Mouse (Mus musculus): ENCODE measurements around the gene Mccc1.

Gene Mccc1

DNA sequence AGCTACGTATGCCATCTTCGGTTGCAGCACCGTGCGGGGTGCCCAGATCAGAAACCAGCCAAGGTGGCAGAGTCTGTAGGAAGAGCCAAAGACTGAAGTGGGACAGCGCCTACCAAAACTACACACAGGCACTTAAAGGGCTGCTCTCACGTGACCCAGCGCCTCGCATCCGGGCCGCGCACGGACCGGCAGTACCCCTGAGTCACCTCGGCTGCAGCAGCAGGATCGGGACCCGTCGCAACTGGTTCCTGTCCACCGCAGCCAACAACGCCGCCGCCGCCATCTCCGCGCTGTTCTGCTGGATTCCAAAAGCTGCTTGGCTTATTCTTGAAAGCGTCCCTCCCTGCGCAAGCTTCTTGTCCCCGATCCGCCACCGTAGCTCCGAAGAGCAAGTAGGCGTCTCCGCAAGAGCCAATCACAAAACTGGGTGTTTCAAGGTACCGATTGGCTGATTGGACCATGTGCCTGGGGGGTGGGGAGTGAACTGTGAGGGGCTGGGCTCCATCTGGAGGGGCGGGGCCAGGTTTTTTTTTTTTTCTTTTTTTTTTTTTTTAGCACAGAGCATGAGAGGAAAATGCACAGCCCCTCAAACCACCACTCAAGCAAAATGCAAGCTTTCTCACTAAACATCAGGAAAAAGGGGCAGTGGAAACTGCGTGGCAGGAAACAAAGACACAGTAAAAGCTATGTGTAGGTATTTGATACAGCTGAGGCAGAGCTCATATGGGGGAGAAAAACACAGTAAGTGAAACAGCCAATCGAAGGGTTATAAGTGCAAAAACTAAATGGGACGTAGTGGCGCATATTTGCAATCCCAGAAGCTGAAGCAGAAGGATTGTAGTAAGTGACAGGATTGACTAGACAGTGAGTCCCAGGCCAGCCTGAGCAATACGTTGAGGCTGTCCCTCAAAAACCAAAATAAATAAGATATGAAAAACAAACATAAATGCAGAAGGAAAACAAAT is at the start of gene Mccc1:
Gene Mccc1 (minus strand): TSS at position 404 of the 965 bp plus-strand sequence.
- DNase-seq (ENCODE audit: low spot score in 2 of 2) = peak; percentile 91 to 95

DNA sequence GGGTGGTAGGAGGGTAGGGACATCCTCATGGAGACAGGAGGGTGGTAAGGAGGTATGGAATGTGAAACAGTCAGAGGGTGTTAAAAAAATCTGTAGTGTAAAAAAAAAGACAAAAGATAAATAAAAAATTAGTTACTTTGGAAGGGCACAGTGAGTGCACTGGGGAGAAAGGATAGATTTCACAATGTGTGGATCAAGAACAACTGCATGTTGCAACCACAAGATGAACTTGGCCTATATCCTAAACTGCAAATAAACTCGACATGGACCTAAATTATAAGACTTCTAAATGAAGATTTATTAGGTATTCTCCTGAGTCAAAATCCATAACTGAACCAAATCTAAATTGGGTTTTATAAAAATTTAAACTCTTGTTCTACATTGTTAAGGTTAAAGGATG is 48.6 kb upstream of the Mccc1 start:
- no peak for DNase-seq (ENCODE audit: low spot score in 2 of 2)

DNA sequence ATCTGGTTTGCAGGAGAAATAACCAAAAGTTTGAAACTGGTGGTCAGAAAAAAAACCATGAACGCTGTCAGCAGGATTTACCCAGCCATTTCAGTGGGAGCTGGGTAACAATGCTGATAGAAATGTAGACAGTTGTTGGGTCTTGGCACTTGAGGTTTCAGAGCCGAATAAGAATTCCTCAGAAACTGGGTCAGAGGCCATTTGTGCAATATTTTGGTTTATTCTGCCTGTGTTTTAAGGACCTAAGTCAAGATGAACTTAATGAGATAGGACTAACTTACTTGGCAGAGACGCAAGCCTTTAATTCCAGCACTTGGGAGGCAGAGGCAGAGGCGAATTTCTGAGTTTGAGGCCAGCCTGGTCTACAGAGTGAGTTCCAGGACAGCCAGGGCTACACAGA is 44.6 kb upstream of the Mccc1 start:
- no peak for DNase-seq (ENCODE audit: low spot score in 2 of 2)

DNA sequence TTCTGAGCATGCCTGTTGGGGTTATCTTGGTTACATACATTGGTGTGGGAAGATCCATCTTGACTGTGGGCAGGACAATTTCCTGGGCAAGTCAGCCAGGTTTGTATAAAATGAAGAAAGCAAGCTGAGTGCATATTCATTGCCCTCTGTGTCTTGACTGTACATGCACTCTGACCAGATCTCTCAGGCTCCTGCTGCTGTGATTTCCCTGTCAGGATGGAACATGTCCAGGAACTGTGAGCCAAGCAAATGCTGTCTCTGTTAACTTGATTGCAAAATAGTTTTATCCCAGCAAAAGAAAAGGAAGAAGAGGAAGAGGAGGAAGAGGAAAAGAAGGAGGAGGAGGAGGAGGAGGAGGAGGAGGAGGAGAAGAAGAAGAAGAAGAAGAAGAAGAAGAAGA is 44.0 kb upstream of the Mccc1 start:
- no peak for DNase-seq (ENCODE audit: low spot score in 2 of 2)

DNA sequence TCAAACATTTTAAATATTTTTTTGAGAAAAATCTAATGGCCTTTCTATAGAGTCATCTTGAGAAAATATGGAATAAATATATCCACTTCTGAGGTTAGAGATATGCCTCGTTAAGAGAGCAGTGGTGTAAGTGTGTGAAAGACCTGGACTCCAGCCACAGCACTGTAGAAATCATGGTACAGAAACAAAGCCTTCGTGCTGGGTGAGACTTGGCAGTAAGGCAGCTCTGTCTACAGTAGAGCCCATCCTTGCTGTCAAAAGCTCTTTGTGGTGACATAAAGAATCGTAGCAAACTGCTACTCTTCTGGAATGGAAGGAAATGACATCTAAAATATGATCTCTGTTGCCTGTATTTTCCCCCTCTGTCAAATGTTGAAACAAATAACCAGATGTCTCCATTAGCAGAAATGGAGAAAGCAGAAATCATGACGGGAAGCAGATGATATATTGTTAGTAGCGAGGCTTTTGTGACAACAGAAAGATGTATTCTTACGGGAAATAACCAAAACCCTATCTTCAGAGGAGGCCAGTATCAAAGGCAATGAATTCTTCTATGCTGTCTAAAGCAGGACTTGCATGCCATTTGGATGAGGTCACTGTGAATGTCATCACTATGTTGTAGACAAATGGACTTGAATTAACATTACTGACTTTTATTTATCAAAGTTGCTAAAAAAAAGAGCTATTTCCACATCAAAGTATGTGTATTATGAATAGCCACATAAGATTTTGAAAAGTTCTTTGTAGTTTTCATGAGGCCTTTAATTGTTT is 31.4 kb upstream of the Mccc1 start:
- DNase-seq (ENCODE audit: low spot score in 2 of 2) = no peak

DNA sequence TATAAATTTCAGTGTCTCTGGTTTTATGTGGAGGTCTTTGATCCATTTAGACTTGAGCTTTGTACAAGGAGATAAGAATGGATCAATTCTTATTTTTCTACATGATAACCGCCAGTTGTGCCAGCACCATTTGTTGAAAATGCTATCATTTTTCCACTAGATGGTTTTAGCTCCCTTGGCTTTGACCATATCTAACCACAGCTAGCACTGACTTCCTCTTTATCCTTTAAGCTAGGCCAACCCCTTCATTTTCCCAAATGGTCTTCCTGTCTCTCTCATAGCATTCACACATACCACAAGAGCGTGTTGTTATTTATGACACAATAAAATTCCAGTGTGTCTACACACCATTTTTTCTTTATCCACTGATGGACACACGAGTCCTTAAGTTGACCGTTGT is 29.5 kb upstream of the Mccc1 start:
- DNase-seq (ENCODE audit: low spot score in 2 of 2) = no peak

DNA sequence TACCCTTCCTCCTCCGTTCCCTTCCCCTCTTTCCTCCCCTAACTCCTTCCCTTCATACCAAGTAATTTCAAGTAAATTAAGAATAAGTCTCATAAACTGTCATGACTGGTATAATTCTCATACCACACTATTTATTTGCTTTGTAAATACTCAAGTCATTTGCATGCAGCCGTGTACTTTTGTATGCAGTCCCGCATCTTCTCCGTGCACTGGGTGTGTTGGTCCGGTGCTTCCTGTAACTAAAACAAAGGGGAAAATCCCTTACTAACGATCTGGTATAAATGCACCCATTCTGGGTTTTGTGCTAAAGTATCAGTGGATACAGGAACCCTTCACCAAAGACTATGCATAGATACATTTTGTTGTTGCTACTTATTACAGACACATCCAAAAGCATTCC is 25.3 kb upstream of the Mccc1 start:
- DNase-seq (ENCODE audit: low spot score in 2 of 2) = no peak

DNA sequence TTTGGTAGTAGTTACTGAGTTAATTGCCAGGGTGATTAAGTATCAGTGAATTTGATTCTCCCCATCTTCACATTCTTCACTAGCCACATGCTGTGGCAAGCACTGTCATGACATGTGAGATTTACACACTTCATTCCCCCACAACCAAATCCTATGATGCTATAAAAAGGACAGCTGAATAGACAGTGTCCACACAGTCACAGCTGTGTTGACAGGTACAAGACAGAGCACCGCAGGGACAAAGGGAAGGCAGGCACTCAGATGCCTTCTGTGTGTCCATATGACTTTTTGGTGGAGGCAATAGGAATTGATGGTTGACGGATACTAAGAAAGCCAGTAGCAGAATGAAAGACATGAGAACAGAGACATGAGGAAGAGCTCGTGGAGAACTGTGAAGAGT is 10.8 kb upstream of the Mccc1 start:
- no peak for DNase-seq (ENCODE audit: low spot score in 2 of 2)

DNA sequence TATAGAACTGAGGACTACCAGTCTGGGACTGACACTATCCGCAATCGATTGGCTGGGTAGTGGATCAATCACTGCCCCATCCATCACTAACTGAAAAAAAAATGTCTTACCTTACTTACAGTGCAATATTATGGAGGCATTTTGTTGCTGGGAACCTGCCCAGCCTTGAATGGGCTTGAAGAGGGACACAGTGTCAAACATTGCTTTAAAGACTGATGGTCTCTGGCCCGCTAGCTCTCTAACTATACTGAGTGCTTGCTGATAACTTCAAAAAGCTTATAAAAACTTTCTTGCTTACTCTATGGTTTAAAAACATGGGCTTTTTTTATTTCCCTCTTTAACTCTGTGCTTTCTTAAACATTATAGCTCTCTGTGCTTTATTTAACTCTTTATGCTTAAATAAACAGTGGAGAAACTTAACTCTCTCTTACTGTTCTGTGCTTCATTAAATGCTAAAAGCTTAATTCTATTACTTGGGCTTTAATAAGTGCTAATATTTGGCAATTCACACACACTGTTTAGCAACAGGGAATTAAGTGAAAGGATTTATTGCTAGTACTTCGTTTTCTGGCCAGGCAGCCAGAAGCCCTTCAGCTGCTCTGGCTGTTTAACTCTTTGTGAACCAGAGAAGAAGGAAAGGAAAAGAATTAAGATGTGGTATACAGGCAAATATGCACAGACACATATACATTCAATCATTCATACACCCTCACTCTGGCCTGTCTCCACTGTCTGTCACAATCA is 8.1 kb upstream of the Mccc1 start:
- DNase-seq (ENCODE audit: low spot score in 2 of 2) = no peak

DNA sequence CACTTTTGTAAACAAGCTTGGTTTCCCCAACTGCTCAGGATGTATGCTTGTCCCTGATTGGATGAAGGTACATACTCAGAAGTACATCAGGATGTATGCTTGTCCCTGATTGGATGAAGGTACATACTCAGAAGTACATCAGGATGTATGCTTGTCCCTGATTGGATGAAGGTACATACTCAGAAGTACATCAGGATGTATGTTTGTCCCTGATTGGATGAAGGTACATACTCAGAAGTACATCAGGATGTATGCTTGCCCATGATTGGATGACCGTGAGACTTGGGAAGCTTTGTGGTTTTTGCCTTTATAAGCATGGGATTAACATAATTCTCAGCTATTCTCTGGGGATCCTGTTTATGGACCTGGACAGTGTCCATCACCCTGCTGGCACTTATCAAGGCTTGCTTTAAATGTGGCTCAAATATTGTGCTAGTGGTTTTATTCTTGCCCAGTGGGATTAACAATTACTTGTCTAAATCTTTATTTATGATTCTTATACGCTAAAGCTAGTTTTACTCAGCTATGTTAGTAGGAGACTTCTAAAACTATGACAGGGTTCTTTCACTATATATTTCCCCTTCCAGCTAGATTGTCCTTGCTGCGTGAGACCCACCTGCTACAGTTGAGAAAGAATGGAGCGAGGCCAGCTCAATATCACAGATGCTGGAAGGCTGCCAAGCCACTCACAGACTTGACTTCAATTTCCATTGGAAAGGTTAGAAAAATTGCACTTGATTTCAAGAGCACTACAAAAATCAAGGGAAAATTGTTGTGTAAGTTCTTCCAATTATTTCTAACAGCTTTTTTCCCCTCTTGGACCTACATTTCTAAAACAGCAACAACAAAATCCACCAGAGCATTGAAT is 3.8 kb upstream of the Mccc1 start:
- no peak for DNase-seq (ENCODE audit: low spot score in 2 of 2)

DNA sequence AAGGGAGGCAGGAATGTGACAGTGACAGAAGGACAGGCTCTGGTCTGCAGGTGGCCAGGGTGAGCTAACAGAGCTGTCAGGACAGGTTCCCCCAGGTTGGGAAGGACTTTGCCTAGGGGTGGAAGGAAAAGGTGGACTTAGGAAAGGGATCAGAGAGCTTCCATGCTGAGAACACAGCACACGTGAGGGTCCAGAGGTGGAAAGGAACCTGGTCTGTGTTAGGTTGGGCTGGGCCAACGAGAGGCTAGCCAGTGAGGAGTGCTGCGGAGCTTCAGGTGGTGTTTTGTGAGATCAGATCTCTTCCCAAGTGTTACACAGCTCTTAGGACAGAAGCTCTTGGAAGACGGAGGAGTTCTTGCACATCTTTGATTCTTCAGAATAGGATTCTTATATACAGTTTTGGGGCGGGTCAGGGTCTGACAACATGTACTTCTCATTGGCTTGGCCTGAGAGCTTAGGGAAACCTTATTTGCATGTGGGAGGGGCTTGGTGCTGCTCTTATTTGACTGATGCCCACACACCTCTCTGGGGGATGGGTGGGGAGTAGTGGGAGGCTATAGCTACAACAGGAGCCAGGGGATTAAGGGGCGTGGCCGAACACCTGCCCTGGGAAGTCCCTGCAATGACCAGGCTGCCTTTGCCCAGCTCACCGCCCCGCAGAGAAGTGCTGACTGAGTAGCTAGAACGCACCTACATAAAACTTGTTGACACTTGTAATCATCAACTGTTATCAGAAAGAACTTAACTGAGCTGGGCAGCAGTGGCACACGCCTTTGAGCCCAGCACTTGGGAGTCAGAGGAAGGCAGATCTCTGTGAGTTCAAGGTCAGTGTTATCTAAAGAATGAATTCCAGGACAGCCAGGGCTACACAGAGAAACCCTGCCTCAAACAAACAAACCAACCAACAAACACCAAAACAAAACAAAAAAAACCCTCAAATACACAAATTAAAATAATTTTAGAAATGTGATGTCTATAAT is 5.6 kb downstream of the Mccc1 start:
- no peak for DNase-seq (ENCODE audit: low spot score in 2 of 2)

DNA sequence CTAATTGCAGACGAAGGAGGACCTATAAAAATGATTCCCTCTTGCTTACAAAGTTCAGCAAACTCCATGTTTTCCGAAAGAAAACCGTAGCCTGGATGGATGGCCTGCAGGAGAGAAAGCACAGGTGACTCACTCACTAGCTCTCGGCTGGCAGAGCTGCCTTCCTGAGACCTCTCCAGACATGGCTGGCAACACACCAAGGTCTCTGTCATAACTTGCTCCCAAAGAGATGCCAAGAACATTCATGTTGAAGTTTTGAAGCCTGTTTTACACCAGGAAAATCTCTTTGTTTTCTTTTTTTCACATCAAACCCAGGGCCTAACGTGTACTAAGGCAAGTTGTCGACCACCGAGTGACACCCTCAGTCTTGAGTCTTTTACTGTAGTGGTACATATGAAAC is 9.8 kb downstream of the Mccc1 start:
- DNase-seq (ENCODE audit: low spot score in 2 of 2) = no peak

DNA sequence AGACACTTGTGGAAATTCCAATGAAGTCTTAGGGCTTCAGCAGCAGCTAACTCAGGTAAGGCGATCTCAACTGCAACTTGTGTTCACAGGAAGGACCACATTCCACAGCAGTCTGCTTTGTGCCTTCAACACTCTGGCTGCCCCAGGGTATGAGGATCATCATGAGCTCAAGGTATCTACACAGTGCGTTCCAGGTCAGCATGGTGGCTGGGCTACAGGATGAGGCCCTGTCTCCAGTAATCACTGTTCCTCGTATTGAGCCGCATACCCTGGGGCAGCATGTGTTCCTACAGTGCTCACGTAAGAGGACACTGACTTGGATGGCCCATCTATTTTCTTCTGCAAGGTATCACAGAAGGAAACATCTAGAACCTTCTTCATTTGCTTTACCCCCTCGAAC is 12.4 kb downstream of the Mccc1 start:
- DNase-seq (ENCODE audit: low spot score in 2 of 2) = no peak

DNA sequence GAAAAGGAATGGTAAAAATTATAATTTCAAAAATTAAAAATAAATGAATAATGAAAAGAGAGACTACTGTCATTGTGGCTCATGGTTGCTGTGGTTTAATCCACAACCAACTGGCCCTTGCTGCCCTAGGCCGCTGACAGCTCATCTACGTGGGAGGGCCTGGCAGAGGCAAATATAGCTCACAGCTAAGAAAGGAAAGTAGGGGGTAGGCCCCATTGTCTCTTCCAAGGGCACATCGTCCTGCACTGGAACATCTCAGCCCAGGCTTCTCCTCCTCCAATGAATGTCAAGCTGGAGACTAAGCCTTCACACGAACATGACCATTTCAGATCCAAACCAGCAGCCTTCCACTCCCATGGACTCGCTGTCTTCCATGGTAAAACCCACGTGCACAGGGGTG is 14.2 kb downstream of the Mccc1 start:
- no peak for DNase-seq (ENCODE audit: low spot score in 2 of 2)

DNA sequence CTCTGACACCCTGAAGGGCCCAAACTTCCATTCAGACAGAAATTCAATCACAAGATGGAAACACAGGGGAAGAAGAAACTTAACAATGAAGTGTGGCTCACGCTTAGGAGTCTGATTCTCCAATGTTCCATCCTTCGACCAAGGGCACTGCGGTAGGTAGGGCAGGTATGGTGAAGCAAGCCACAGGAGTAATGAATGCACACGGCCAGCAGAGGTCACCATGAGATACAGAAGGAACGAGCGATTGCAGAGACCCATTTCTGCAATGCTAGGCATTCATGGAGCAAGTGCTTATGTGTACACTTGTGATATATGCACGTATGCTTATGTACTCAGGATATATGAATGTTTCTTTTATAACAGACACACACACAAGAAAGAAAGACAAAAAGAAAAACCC is 26.9 kb downstream of the Mccc1 start:
- no peak for DNase-seq (ENCODE audit: low spot score in 2 of 2)

DNA sequence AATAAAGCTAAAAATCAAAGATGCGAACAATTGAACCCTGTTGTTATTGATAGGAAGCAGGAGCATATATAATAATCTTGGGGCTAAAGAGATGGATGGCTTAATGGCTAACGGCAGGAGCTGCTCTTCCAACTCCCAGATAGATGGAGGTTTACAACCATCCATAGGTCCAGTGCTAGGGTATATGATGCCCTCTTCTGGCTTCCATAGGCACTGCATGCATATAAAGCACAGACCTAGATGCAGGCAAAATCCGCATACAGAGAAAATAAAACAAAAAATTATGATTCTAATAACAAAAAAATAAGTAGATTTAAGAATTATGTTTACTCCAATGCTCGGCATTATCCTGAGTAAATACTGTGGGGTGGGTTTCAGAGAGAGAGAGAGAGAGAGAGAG is 27.5 kb downstream of the Mccc1 start:
- no peak for DNase-seq (ENCODE audit: low spot score in 2 of 2)

DNA sequence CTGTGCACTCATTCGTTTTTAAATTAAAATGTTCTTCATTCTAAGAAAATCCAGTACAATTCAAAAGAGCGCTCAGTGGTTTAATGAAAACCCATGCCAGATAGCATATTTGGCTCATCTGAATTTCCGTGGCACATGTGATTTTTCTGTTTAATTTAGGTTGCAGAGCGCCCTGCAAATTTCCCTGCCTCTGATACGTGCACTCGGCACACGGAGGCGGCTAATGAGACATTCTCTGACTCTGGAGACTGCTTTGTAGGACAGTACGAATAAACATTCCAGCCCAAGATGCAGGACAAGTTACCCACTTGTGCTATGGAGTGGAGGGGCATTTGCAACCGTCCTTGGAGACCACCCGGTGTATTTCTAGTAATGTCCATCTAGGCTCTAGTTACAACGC is 29.3 kb downstream of the Mccc1 start:
- no peak for DNase-seq (ENCODE audit: low spot score in 2 of 2)

DNA sequence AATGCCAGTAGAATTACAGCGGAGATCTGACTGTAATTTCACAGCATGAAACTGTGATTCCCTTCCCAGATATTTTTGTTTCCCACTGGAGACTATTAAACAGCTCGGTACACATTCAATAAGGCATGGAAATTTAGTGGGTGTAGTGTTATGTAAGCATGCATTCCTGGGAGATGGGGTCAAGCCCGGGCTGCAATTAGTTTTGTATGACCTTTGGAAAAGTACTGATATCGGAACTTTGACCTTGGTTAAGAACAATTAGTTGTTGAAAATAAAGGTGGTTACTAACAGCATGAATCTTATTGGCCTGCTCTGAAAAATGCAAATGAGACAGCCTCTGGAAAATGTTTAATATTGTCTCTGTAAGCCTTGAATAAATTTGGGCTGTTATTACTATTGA is 30.0 kb downstream of the Mccc1 start:
- no peak for DNase-seq (ENCODE audit: low spot score in 2 of 2)

DNA sequence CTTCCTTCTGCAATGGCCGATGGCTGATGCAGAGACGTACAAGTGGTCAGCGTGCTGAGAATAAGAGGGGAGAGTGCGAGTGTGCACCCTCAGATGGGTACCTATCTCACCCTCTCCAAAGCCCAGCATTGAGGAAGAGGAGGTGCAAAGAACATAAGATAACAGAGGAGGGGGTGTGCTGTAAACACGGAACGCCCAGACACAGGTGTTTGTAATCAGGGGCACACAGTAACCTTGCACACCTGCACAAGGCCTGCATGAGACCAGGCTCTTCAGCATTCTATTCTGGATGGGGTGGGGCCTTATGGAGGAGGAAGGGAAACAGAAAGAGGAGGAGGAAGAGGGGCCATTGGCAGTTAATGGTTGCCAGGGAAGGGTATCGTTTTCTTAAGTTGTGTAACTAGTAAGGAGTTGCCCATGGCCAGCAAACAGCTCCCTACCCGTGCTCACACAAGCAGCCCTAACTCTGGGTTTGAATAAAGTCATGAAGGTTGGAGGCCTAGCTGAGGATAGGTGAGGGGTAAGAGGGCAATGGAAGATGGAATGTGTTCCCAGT is 33.0 kb downstream of the Mccc1 start:
- no peak for DNase-seq (ENCODE audit: low spot score in 2 of 2)

DNA sequence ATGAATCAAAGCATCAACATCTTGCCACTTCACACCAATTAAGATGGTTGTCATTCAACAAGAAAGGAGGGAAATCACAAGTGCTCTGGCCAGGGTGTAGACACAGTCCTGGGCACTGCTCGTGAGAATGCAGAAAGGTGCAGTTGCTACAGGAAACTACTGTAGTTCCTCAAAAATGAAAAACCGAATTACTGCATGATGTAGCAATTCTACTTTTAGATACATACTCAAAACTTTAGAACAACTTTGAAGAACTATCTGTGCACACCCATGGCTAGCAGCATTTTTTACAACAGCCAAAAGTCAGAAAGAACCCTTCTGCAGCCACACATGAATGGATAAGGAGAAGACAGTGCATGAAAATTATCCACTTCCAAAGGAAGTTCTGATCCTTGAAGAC is 34.0 kb downstream of the Mccc1 start:
- DNase-seq (ENCODE audit: low spot score in 2 of 2) = no peak
